Mouse (Mus musculus): ENCODE data around the gene Sct.
A peak's percentile ranks its signal among the peaks of the same experiment; 100 is the strongest.

The Sct gene

DNA sequence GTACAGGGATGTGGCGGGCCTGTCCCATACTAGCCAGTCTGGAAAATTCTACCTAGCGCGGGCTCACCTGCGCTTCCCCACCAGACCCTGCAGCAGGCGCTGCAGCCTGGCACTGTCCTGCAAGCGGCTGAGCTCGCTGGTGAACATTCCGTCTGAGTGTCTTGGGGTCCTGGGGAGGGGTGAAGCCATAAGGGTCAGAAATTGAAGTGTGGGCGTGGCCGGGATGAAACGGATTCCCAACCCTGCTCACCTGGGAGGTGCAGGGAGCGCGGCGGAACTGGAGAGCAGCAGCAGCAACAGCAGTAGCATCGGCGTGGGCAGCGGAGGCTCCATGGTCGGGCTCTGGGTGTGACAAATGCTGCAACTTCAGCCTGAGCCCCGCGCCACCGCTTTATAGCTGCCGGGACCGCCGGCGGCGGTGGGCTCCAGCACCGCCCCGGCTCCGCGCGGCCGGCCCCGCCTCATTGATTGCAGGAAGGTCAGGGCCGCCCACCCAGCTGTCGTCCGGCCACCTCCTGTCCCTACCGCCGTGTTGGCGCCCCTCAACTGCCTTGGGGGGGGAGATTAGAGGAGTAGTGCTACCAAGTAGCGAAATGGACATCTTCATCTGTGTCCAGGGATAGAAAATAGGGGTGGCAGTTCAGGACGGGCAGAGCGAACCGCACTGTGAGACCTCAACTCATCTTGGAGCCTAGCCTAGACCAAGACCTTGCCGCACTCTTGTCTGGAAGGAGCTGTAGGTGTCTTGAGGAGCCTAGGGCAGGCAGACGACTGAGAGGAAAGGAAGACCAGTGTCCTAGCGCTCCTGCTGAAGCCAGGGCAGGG is at the start of gene Sct:
Gene Sct, minus strand, starts transcription at position 368 of the 825 bp plus-strand sequence.
- DNase-seq (ENCODE audit: low read depth, low spot score): peak; percentile 54

DNA sequence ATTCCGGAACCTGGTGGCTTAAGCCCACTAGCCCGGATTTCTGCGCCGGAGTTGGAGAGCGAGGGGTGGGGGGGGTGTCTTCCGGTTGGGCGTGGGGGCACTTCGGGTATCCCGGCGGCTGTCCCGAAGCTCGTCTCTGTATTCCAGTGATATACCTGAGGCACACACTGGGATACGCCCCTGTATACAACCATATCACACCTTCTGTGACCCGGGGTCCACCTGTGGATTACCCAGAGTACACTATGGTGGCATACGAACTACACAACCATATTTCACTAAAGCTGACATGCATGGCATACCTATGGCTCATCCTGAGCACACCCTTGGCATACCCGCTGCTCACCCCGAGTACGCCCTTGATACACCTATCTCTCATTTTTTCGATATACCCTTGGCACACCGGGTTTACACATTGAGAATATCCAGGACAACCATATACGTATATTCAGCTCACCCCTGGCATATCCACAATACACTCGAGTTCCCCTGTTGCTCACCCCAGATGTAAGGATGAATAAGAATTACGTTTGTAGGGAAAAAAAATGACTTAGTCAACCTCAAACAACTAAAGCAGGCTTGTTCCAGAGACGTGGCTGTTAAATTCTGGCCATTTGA is 49.5 kb upstream of the Sct start:
- no peak for DNase-seq (ENCODE audit: low read depth, low spot score)

DNA sequence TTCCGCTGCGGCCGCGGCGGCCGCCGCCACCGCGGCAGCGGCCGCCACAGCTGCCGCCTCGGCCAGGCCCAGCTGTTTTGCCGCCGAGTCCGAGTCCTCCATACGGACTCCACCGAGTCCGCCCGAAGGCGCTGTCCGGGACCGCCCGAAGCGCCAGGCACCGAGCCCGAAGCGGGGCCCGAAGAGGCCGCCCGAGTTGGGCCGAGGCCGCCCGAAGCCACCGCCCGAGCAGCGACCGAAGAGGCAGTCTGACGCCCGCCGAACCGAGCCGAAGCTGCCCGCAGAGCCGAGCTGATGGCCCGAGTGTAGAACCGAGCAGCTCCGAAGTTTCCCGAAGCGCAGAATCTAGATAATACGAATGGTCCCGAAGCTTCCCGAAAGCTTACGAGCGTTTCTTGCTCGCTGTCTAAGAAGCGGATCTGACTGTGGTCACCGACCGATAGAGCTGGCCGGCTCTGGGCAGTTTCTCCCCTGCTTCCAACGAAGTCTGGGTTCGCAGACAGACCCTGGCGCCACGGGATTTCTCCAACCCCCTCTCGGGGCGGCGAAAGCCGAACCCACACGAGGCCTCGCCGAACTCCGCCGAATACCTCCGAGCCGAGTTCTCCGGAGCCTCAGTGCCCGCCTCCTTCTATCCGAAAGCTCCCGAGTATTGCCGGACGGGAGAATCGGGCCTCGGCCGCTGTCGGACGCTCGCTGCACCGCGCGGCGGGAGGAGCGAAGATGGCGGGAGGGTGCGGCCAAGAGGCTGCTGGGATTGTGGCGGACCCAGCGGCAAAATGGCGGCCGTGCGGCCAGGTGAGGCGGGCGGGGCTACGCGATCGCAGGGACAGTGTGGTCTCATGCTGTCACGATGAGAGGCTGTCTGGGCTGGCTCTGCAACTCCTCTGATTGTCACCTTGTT is 48.8 kb upstream of the Sct start, which contains the start of the genes Deaf1 and Tmem80:
Gene Deaf1, minus strand, starts transcription at position 222 of the 904 bp plus-strand sequence.
Gene Tmem80, plus strand, starts transcription at position 271 of the 904 bp plus-strand sequence.
- no peak for DNase-seq (ENCODE audit: low read depth, low spot score)

DNA sequence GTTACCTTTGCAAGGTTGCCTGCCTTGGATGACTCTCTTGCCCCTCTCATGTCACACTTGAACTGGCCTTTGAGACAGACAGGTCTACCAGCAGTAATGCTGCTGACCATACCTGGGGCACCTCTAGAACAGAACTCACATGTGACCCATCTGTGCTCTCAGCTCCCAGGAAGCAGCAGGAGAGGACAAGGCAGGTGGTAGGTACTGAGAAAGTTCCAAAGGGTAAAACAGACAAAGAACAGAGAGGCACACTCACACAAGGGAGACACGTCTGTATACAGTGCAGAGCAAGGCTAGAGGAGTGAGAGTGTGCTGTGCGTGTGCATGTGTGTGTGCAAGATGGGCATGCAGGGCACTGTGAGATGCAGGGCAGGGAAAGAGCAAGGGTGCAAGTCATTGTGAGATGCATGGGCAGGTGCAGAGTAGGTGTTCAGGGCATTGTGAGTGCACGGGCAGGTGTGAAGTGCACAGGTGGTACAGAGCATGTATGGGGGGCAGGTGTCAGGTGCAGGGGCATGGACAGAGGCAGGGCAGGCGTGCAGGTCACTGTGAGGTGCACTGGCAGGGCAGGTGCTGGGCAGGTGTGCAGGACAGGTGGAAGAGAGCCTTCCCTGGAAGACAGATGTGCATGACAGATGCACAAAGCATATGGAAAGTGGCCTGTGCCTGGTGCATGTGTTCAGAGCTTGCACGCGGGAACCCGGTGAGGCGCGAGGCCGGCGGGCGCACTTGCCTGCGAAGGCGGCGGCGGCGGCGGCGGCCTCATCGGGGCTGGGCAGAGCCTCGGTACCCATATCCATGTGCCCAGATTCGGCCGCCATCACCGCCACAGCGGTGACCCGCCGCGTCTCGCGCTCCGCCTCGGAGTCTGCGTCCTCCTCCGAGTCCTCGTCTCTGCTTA is 47.9 kb upstream of the Sct start:
- no peak for DNase-seq (ENCODE audit: low read depth, low spot score)

DNA sequence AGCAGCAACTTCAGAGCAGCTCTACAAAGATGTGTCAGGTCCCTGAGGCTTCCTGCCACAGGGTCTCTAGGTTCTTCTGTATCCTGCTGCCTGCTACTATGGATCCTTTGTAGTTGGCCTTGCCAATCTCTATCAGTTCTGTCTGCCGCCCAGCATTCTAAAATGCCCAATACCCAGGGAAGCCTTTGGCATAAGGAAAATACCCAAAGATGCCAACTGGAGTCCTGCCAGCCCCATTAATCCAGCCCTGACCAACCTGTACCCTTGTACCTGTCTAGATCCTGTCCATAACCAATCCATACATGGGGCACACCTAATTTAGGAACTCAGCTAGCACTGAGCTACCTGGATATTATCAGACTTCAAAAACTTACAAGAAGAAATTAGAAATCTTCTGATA is 45.8 kb upstream of the Sct start:
- no peak for DNase-seq (ENCODE audit: low read depth, low spot score)

DNA sequence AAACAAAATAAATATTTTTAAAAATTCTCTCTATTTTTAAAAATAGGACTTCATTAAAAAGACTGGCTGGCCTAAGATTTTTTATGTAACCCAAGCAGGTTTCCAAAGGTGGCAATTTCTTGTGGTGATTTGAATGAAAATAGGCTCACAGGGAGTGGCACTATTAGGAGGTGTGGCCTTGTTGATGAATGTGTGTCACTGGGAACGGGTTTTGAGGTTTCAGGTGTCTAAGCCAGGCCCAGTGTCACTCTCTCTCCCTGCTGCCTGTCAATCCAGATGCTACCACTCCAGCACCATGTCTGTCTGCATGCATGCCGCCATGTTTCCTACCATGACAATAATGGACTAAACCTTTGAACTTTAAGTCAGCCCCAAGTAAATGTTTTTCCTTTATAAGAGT is 40.5 kb upstream of the Sct start:
- DNase-seq (ENCODE audit: low read depth, low spot score): no peak

DNA sequence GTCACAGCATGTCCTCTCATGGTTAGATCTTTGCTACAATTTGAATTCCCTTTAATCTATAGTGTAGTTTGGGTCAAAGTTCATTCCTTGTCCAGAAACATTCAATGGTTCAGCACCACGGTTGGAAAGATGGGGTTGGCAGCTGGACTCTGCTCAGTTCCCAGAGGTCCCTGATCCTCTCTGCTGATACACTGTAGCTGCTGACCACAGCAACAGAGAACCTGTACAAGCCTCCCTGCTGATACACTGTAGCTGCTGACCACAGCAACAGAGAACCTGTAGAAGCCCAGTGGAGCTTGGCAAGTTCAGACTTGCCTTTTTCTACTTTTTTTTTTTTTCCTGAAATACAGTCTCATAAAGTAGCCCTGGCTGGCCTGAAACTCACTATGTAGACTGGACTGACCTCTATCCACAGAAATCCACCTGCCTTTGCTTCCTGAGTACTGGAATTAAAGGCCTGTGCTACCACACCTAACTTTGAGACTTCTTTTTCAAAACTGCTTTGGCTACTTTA is 38.7 kb upstream of the Sct start:
- no peak for DNase-seq (ENCODE audit: low read depth, low spot score)

DNA sequence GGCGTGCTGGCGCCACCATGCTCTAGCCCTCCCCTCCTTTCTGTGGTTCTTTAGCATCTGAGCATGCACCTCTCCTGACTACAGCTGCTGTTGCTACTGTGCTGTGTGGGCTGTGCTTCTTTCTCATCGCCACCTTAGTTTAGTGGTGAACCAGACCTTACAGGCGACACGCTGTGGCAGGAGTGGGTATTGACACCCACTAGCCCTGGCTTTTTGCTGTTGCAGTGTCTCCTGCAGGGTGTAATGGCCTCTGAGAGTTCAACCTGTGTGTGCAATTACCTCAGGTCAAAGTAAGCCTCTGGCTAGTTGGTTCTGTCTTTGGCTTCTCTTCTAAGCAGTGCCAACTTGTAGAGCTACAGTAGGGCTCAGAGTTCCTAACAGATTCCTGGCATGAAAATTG is 37.0 kb upstream of the Sct start:
- no peak for DNase-seq (ENCODE audit: low read depth, low spot score)

DNA sequence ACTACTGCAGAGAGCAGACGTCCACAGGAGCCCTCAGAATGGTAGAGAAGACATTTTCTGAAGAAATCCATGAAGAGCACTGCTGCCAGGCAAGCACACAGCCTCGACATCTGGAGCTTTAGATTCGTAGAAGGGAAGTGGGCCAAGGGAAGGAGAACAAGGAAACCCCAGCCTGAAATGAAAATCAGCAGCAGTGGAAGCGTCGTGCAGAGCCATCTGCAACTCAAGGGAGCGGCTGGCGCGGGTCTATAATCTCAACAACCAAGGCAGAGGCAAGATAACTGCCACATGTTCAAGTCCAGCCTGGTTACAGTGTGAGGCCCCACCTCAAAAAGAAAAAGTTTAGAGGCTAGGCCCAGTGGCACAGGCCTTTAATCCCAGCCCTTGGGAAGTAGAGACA is 36.1 kb upstream of the Sct start:
- no peak for DNase-seq (ENCODE audit: low read depth, low spot score)

DNA sequence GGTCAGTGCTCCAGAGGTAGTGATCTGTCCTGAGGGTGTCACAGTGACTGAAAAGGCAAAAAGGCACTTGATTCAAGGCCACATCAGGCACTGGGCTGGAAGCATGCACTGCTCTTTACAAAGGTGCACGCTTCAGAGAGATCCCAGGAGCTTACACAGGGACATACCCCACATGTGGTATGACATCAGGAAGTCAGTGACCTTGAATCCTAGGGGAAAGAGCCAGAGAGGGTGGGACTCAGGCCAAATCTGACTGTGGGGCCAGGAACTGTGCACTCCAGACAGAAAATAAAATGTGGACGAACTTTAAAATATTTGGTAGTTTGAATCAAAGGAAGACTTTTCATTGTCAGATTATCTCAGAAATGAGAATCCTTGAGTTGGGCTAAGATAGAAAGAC is 35.5 kb upstream of the Sct start:
- DNase-seq (ENCODE audit: low read depth, low spot score): no peak

DNA sequence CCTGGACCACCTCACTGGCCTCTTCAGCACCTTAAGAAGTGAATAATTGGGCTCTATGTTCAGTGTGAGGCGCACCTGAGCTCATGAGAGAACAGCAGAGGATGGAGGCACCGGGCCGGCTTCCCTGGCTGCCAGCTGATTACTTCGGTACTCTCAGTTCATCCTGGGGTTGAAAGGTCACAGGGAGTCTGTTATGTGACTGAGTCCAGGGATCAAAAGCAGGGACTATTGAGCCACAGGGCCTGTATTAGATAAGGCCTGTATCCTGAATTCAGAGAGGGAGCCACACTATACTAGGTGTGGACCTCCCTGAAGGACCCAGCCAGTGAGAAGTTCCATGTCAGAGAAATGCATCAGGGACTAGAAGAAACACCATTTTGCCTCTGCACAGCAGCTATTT is 25.6 kb upstream of the Sct start:
- DNase-seq (ENCODE audit: low read depth, low spot score): no peak

DNA sequence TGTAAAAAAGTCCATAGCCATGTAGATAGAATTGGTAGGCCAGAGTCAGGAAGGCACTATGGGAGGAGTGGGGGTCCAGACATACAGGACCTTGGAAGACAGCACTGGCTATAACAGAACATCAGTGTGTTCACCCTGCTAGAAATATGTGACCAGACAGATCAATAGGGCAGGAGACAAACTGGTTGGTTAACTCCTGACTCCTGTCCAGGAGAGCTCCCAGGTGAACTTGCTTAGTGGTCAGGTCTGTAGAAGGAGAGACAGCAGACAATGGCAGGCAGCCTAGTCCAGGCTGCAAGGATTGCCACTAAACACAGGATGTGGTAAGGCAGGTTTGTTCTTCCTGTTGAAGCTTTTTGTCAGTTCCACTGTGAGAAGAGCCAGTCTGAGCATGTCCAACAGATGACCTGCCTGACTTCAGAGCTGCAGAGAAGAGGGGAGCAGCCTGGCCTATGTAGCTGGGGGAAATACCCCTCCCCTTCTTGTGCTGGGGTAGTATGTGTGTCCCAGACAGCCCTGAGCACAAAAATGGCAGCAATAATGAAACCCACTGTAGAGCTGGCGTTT is 23.9 kb upstream of the Sct start:
- DNase-seq (ENCODE audit: low read depth, low spot score): no peak

DNA sequence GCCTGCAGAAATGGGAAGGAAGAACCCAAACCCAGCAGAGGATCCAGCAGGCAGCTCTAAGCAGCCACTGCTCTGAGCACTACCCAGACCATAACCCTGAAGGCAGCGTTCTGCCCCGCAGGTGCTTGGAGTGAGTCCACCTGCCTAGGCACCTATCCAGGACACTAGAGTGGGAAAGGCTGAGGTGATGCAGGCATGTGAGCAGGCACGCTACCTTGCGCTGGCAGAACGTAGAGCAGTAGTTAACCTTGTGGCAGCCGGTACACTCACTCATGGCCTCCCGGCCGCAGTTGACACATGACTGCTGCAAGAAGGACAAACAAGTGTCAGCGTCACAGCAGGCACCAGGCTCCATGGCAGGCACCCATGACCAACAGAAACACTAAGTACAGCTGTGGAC is 22.5 kb upstream of the Sct start:
- DNase-seq (ENCODE audit: low read depth, low spot score): no peak

DNA sequence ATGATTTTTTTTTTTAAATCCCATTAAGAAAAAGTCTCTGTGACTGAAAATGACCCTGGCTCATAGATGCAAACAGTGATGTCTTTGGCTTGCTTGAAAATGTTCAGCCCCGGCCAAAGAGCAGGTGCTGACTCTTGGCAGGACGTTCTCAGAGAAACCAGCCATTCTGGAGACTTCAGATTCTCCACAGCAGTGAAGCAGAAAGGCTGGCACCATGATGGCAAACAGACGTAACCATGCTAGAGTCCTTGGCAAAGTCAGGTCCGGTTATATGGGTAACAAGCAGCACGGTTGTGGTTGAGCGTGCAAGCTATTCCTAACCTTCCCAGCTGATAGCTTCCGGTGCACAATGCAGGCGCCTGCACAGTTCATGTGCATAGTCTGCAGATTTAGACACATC is 20.2 kb upstream of the Sct start:
- DNase-seq (ENCODE audit: low read depth, low spot score): no peak

DNA sequence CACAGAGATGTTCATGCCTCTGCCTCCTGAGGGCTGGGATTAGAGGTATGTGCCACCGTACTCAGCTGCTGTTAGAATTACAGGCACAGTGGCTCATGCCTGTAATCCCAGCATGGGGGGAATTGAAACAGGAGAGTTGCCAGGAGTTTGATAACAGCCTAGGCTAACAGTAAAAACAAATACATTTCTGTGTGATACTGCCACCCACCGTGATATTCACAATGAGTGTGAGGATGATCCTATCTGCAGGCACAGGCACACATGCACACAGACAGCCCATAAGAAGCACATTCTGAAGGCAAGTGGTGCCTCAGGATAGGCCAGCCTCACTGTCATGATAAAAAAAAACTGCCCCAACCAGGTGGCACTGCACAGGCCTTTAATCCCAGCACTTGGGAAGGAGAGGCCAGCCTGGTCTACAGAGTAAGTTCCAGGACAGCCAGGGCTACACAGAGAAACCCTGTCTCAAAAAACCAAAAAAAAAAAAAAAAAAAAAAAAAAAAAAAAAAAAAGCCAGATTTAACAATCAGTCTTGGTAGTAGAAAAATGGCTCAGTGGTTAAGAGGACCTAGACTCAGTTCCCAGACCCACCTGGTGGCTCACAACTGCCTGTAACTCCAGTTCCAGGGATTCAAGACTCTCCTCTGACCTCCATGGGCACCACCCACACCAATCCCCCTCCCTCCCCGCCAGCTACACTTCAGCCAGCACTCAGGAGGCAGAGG is 19.2 kb upstream of the Sct start:
- no peak for DNase-seq (ENCODE audit: low read depth, low spot score)

DNA sequence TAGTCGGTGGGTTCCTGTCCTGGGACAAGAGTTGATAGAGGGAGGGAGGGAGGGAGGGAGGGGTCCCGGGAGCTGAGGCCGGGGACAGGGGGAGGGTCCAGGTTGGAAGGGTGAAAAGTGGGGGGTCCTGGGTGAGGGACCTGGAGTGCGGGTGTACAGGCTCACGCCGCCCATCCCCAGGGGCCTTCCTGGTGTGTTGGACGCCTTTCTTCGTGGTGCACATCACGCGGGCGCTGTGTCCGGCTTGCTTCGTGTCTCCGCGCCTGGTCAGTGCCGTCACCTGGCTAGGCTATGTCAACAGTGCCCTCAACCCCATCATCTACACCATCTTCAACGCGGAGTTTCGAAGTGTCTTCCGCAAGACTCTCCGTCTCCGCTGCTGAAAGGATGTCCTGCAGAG is 15.5 kb upstream of the Sct start:
- DNase-seq (ENCODE audit: low read depth, low spot score): no peak

DNA sequence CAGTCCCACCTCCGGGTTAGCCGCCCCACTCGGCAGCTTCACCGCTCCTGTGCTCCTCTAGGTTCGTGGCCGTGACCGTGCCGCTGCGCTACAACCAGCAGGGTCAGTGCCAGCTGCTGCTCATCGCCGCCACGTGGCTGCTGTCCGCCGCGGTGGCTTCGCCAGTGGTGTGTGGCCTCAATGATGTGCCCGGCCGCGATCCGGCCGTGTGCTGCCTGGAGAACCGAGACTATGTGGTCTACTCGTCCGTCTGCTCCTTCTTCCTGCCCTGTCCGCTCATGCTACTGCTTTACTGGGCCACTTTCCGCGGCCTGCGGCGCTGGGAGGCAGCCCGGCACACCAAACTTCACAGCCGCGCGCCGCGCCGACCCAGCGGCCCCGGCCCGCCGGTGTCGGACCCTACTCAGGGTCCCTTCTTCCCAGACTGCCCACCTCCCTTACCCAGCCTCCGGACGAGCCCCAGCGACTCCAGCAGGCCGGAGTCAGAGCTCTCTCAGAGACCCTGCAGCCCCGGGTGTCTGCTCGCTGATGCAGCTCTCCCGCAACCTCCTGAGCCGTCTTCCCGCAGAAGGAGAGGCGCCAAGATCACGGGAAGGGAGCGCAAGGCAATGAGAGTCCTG is 15.0 kb upstream of the Sct start:
- no peak for DNase-seq (ENCODE audit: low read depth, low spot score)

DNA sequence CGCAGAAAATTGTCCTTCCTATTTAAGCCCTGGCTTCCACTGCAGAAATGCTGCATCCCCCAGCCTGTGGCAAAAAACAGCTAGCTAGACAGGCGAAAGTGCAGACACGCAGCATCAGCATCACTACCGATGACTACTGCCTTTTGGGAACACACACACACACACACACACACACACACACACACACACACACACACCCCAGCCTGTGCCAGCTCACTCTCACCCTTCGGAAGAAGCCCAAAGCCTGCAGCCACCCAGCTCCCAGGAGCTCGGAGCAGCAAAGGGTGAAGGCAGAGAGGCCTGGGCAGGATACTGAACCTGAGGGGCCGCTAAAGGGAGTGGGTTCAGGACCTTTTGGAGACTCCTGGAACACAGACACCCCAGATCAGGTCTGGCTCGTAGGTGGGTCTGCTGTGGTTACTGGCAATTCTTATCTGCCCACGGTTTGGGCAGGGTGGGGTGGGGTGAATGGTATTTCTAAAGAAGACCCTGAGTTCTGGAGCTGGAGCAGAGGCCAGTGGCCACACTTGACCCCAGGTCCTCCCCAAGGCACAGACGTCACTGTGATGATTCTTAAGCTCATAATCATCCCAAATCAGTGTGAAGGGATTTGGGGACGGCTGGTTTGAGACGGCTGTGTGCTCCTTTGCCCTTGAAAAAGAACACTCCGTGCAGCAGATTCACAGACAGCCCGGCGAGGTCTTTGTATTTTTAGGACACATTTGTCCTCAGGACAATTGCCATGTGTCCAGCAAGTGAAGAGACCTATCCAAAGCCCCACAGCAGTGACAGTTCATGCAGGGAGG is 13.9 kb upstream of the Sct start:
- DNase-seq (ENCODE audit: low read depth, low spot score): no peak

All from WW6 (cell line).